In the genomic region with DNA sequence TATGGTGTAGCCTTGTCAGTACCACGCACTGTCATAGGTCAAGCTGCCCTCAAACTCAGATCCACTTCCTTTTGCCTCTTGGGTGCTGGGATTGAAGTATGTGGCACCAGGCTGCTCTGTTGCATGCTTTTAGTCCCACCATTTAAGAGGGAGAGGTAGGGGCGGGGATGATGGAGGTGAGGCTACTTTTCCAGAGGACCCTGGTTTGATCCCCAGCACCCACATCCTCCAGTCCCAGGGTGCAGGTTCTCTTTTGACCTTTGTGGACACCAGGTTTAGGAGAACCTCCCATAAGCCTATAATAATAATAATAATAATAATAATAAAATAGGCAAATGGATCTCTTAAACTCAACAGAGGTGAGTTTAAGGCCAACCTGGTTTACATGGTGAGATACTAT, we compare ENCODE assay signal across 16 mouse cellular contexts.
"Had no signal": no experiment of that assay in that cellular context is flagged by ENCODE, and none has a peak within 500 bp of the region (broad histone marks: within the 10 kb centered on the region; RNA-seq: fewer than 3 reads in every experiment).

No protein-coding gene starts in this region.

- DNase-seq: retina, postnatal 1 day; right cerebral cortex, adult 18-20 months; right cerebral cortex, postnatal 14 days; right cerebral cortex, postnatal 25 days; right cerebral cortex, postnatal 4 days; spleen, adult 18-20 months; thymus, adult 18-20 months; thymus, adult 2 months; thymus, postnatal 14 days; thymus, postnatal 25 days; thymus, postnatal 36 days; thymus, postnatal 4 days had no signal

- H3K4me2 ChIP-seq: neural tube, embryonic 13.5 days; neural tube, embryonic 15.5 days; stomach, embryonic 15.5 days had no signal

- H3K27me3 ChIP-seq: neural tube, embryonic 13.5 days; neural tube, embryonic 15.5 days; stomach, embryonic 15.5 days had no signal

- H3K9ac ChIP-seq: neural tube, embryonic 13.5 days; neural tube, embryonic 15.5 days; stomach, embryonic 15.5 days had no signal

- H3K9me3 ChIP-seq: neural tube, embryonic 13.5 days; neural tube, embryonic 15.5 days; stomach, embryonic 15.5 days had no signal

- H3K27ac ChIP-seq: neural tube, embryonic 13.5 days; neural tube, embryonic 15.5 days; stomach, embryonic 15.5 days; stomach, postnatal 0 days had no signal

- H3K4me3 ChIP-seq: neural tube, embryonic 13.5 days; neural tube, embryonic 15.5 days; stomach, embryonic 15.5 days had no signal
